Mouse (Mus musculus): ENCODE data around the gene Fyn.

The Fyn gene

GRCm38 (mm10) chr10:39508801-39509200 is 140.1 kb downstream of the Fyn start:
- DNase-seq (ENCODE audit: low spot score), result no peak

- DNase-seq (ENCODE audit: low spot score), result no peak
These were observed 141.3 kb downstream of the Fyn start for GRCm38 (mm10) chr10:39509937-39510336.

- peak; percentile 61 for DNase-seq (ENCODE audit: low spot score)
These were observed 144.1 kb downstream of the Fyn start for GRCm38 (mm10) chr10:39512631-39513314.

GRCm38 (mm10) chr10:39514916-39515315 is 146.3 kb downstream of the Fyn start:
- DNase-seq (ENCODE audit: low spot score), result no peak

GRCm38 (mm10) chr10:39516541-39517133 is 148.0 kb downstream of the Fyn start:
- DNase-seq (ENCODE audit: low spot score), result no peak

- DNase-seq (ENCODE audit: low spot score), result no peak
These were observed 148.7 kb downstream of the Fyn start for GRCm38 (mm10) chr10:39517375-39517774.

- no peak for DNase-seq (ENCODE audit: low spot score)
These were observed 149.6 kb downstream of the Fyn start for GRCm38 (mm10) chr10:39518232-39518631.

- DNase-seq (ENCODE audit: low spot score), result no peak
These were observed 150.2 kb downstream of the Fyn start for GRCm38 (mm10) chr10:39518859-39519258.

GRCm38 (mm10) chr10:39520123-39520989 is 151.7 kb downstream of the Fyn start:
- peak; percentile 67 for DNase-seq (ENCODE audit: low spot score)

GRCm38 (mm10) chr10:39521327-39521726 is 152.7 kb downstream of the Fyn start:
- no peak for DNase-seq (ENCODE audit: low spot score)

- DNase-seq (ENCODE audit: low spot score), result no peak
These were observed 153.3 kb downstream of the Fyn start for GRCm38 (mm10) chr10:39521861-39522391.

- DNase-seq (ENCODE audit: low spot score), result no peak
These were observed 154.4 kb downstream of the Fyn start for GRCm38 (mm10) chr10:39522857-39523614.

GRCm38 (mm10) chr10:39524355-39524754 is 155.7 kb downstream of the Fyn start:
- DNase-seq (ENCODE audit: low spot score), result no peak

- DNase-seq (ENCODE audit: low spot score), result no peak
These were observed 156.8 kb downstream of the Fyn start for GRCm38 (mm10) chr10:39525431-39525830.

GRCm38 (mm10) chr10:39527113-39527512 is 158.5 kb downstream of the Fyn start:
- DNase-seq (ENCODE audit: low spot score), result no peak

GRCm38 (mm10) chr10:39529179-39529578 is 160.5 kb downstream of the Fyn start:
- no peak for DNase-seq (ENCODE audit: low spot score)

- DNase-seq (ENCODE audit: low spot score), result no peak
These were observed 163.5 kb downstream of the Fyn start for GRCm38 (mm10) chr10:39532008-39532740.

- no peak for DNase-seq (ENCODE audit: low spot score)
These were observed 164.2 kb downstream of the Fyn start for GRCm38 (mm10) chr10:39532823-39533222.

GRCm38 (mm10) chr10:39534324-39535026 is 165.8 kb downstream of the Fyn start:
- DNase-seq (ENCODE audit: low spot score), result no peak

- DNase-seq (ENCODE audit: low spot score), result no peak
These were observed 166.7 kb downstream of the Fyn start for GRCm38 (mm10) chr10:39535347-39535746.

GRCm38 (mm10) chr10:39536258-39536657 is 167.6 kb downstream of the Fyn start:
- peak; percentile 68 for DNase-seq (ENCODE audit: low spot score)
